Mouse (Mus musculus) liver, postnatal 0 days (tissue): ENCODE results near the gene Pgd.

Source experiments
- CTCF ChIP-seq: sonication (generic); IDR thresholded peaks from 2 replicates; pipeline ENCODE4 v1.5.1; 2016; ENCODE audit warnings: antibody characterized with exemption, low read depth
- EP300 ChIP-seq: IDR thresholded peaks from 2 replicates; pipeline ENCODE4 v1.6.1; 2016; ENCODE audit warnings: antibody characterized with exemption, low read depth, mild to moderate bottlenecking

- TF ChIP-seq EP300 (no peak), CTCF (no peak)
Observed at GRCm38 (mm10) chr4:149157415-149157973, 9.1 kb downstream of the Pgd start.
